Comparison of ENCODE assay signal across 22 mouse cellular contexts in genomic region chr7:44437933-44438332, GRCm38 (mm10). TPM values are rescaled to one million over a fixed set of nuclear protein-coding genes. Genes with fewer than 3 reads are reported as not detected.
DNase-seq lines count a peak whose midpoint lies in the region; ATAC-seq and TF ChIP-seq lines count a peak whose summit lies in the region.
"Had no signal": no experiment of that assay in that cellular context is flagged by ENCODE, and none has a peak within 500 bp of the region (broad histone marks: within the 10 kb centered on the region; RNA-seq: fewer than 3 reads in every experiment).

No protein-coding gene starts in this region.

- H3K27me3 ChIP-seq in forebrain, embryonic 13.5 days = no peaks in the 10 kb centered on the region
- no peaks in the 10 kb centered on the region for H3K27me3 ChIP-seq in forebrain, embryonic 14.5 days (replicated peaks; ENCODE audit: control insufficient read depth, insufficient read depth, low read length)
- H3K27me3 ChIP-seq in cerebellum, adult 2 months (ENCODE audit: control insufficient read depth, insufficient read depth, low read length) = no peaks in the 10 kb centered on the region
- H3K27me3 ChIP-seq: neural tube, embryonic 12.5 days had no signal

- H3K4me1 ChIP-seq in forebrain, embryonic 13.5 days = peaks cover 36% of the 10 kb centered on the region
- peaks cover 5% of the 10 kb centered on the region; the same call in 1 of the 2 replicates for H3K4me1 ChIP-seq in forebrain, embryonic 14.5 days (ENCODE audit: control insufficient read depth, insufficient read depth, low read length)
- peaks cover 48% of the 10 kb centered on the region for H3K4me1 ChIP-seq in cerebellum, adult 2 months (ENCODE audit: control insufficient read depth, insufficient read depth, low read length)

- no peak overlapping the region; the same call in 1 of the 2 replicates for H3K27ac ChIP-seq in forebrain, embryonic 13.5 days
- H3K27ac ChIP-seq in forebrain, embryonic 14.5 days (ENCODE audit: low read depth, low read length) = no peak overlapping the region
- H3K27ac ChIP-seq in cerebellum, adult 2 months (ENCODE audit: insufficient read depth, low read length) = peak overlapping the region; percentile 46
- H3K27ac ChIP-seq: heart, embryonic 15.5 days; neural tube, embryonic 12.5 days had no signal

- no peak overlapping the region for H3K4me3 ChIP-seq in forebrain, embryonic 13.5 days
- no peak overlapping the region for H3K4me3 ChIP-seq in forebrain, embryonic 14.5 days (ENCODE audit: low read depth, low read length)
- H3K4me3 ChIP-seq in cerebellum, adult 2 months (replicated peaks; ENCODE audit: insufficient read depth, low read depth, low read length) = no peak overlapping the region
- H3K4me3 ChIP-seq: heart, embryonic 15.5 days; neural tube, embryonic 12.5 days had no signal

- 66% methylated on average over 8 of the region's 8 CpGs for WGBS in forebrain, embryonic 13.5 days
- WGBS in forebrain, embryonic 14.5 days = 62% methylated on average over 8 of the region's 8 CpGs
- 17% methylated on average over 8 of the region's 8 CpGs for WGBS in cerebellum, adult 2 months

- no peaks in the 10 kb centered on the region for H3K9me3 ChIP-seq in forebrain, embryonic 13.5 days (replicated peaks)
- H3K9me3 ChIP-seq in forebrain, embryonic 14.5 days (replicated peaks; ENCODE audit: control insufficient read depth, low read length) = no peaks in the 10 kb centered on the region
- H3K9me3 ChIP-seq: heart, embryonic 15.5 days; neural tube, embryonic 12.5 days had no signal

- intact Hi-C loops in left cerebral cortex, postnatal 4 days (cut with DNase I) = no loop called here

- no peak for DNase-seq in forebrain, embryonic 14.5 days (ENCODE audit: low spot score)
- DNase-seq in left cerebral cortex, postnatal 4 days = peak; percentile 50
- no peak for DNase-seq in left cerebral cortex, adult 9 months (ENCODE audit: low spot score in 2 of 2)
- peak; percentile 73 to 81 for DNase-seq in cerebellum, adult 2 months
- DNase-seq in cerebellum, postnatal 25 days = peak; percentile 71 to 77
- DNase-seq in yolk sac, embryonic 10.5 days (ENCODE audit: low spot score) = no peak
- no peak for DNase-seq in gastrocnemius, postnatal 25 days
- DNase-seq: adrenal gland, postnatal 36 days; embryo, embryonic 11 days; gastrocnemius, postnatal 36 days; heart, postnatal 4 days; liver; thymus, postnatal 14 days had no signal

- no peak for TF ChIP-seq CTCF in cerebellum, adult 2 months (IDR thresholded peaks at IDR 0.05; ENCODE audit: borderline replicate concordance, insufficient read depth, low read depth, low read length)

- peak overlapping the region; percentile 22; the same call in 1 of the 2 replicates for H3K9ac ChIP-seq in forebrain, embryonic 13.5 days
- H3K9ac ChIP-seq in forebrain, embryonic 14.5 days (ENCODE audit: low read length) = no peak overlapping the region
- H3K9ac ChIP-seq: heart, embryonic 15.5 days; neural tube, embryonic 12.5 days had no signal

- no peak for TF ChIP-seq POLR2A in cerebellum, adult 2 months (IDR thresholded peaks at IDR 0.05; ENCODE audit: borderline replicate concordance, insufficient read depth, low read length)

- H3K4me2 ChIP-seq in forebrain, embryonic 13.5 days = no peak overlapping the region
- H3K4me2 ChIP-seq in forebrain, embryonic 14.5 days (ENCODE audit: low read length) = no peak overlapping the region
- H3K4me2 ChIP-seq: heart, embryonic 15.5 days; neural tube, embryonic 12.5 days had no signal

- ATAC-seq in forebrain, embryonic 13.5 days = no peak
- ATAC-seq in forebrain, embryonic 14.5 days = no peak
- ATAC-seq: intestine, embryonic 16.5 days; lung, postnatal 0 days had no signal

- H3K36me3 ChIP-seq in forebrain, embryonic 13.5 days (ENCODE audit: poor library complexity, severe bottlenecking) = peaks cover 17% of the 10 kb centered on the region
- H3K36me3 ChIP-seq in forebrain, embryonic 14.5 days (ENCODE audit: control insufficient read depth, insufficient read depth, low read length) = peaks cover 9% of the 10 kb centered on the region; the same call in 1 of the 2 replicates
- H3K36me3 ChIP-seq: heart, embryonic 15.5 days had no signal

RNA-seq across cellular contexts. Expression of gene Lrrc4b, which starts 9.1 kb away (rescaled TPM):
- 11.6 and 12.6 TPM in 2 replicates for polyA plus RNA-seq in forebrain, embryonic 13.5 days (2015; fragmentation: Nextera tagmentation; extraction: Ambion mirVana)
- polyA plus RNA-seq in forebrain, embryonic 14.5 days (2014; fragmentation: Nextera tagmentation; extraction: Ambion mirVana) = 20.8 and 22.1 TPM in 2 replicates
- total RNA-seq in left cerebral cortex, postnatal 4 days (2021) = 100 to 1,000 TPM; 357 to 379 TPM
- 190 and 214 TPM in 2 replicates for polyA plus RNA-seq in cerebellum, adult 2 months (2012; rRNA removed)
- total RNA-seq in gastrocnemius, postnatal 25 days (2021) = under 1 TPM; 0.24 to 0.43 TPM
- total RNA-seq: monocyte, adult 5-6 weeks had no signal
- polyA plus RNA-seq: liver, embryonic 16.5 days had no signal

RNA-seq across cellular contexts. Expression of gene Aspdh, which starts 27.3 kb away (rescaled TPM):
- polyA plus RNA-seq in forebrain, embryonic 13.5 days (2015; fragmentation: Nextera tagmentation; extraction: Ambion mirVana) = 3.8 and 4.0 TPM in 2 replicates
- 5.3 TPM in 2 replicates for polyA plus RNA-seq in forebrain, embryonic 14.5 days (2014; fragmentation: Nextera tagmentation; extraction: Ambion mirVana)
- 10 to 100 TPM; 20.5 to 24.5 TPM for total RNA-seq in left cerebral cortex, postnatal 4 days (2021)
- 9.3 and 10.2 TPM in 2 replicates for polyA plus RNA-seq in cerebellum, adult 2 months (2012; rRNA removed)
- not detected for total RNA-seq in gastrocnemius, postnatal 25 days (2021)
- total RNA-seq: CH12.LX; gastrocnemius, postnatal 36 days; MEL; monocyte, adult 5-6 weeks had no signal
- polyA plus RNA-seq: lung, postnatal 0 days had no signal

RNA-seq across cellular contexts. Expression of gene Josd2, which starts 29.8 kb away (rescaled TPM):
- polyA plus RNA-seq in forebrain, embryonic 13.5 days (2015; fragmentation: Nextera tagmentation; extraction: Ambion mirVana) = 49.0 and 56.1 TPM in 2 replicates
- 49.3 and 50.5 TPM in 2 replicates for polyA plus RNA-seq in forebrain, embryonic 14.5 days (2014; fragmentation: Nextera tagmentation; extraction: Ambion mirVana)
- total RNA-seq in left cerebral cortex, postnatal 4 days (2021) = 10 to 100 TPM; 31.9 to 32.6 TPM
- 273 and 294 TPM in 2 replicates for polyA plus RNA-seq in cerebellum, adult 2 months (2012; rRNA removed)
- total RNA-seq in gastrocnemius, postnatal 25 days (2021) = 10 to 100 TPM; 62.8 to 69.1 TPM

RNA-seq across cellular contexts. Expression of gene 1700008O03Rik, which starts 52.3 kb away (rescaled TPM):
- 0.59 and 1.1 TPM in 2 replicates for polyA plus RNA-seq in forebrain, embryonic 13.5 days (2015; fragmentation: Nextera tagmentation; extraction: Ambion mirVana)
- polyA plus RNA-seq in forebrain, embryonic 14.5 days (2014; fragmentation: Nextera tagmentation; extraction: Ambion mirVana) = 0.63 and 0.86 TPM in 2 replicates
- total RNA-seq in left cerebral cortex, postnatal 4 days (2021) = 1 to 10 TPM; 1.3 to 2.4 TPM
- polyA plus RNA-seq in cerebellum, adult 2 months (2012; rRNA removed) = 3.1 and 3.8 TPM in 2 replicates
- not detected for total RNA-seq in gastrocnemius, postnatal 25 days (2021)
- total RNA-seq: gastrocnemius, postnatal 36 days; heart, postnatal 4 days; MEL; monocyte, adult 5-6 weeks had no signal

RNA-seq across cellular contexts. Expression of gene Syt3, which starts 54.0 kb away (rescaled TPM):
- 10.1 and 10.6 TPM in 2 replicates for polyA plus RNA-seq in forebrain, embryonic 13.5 days (2015; fragmentation: Nextera tagmentation; extraction: Ambion mirVana)
- polyA plus RNA-seq in forebrain, embryonic 14.5 days (2014; fragmentation: Nextera tagmentation; extraction: Ambion mirVana) = 19.0 and 25.3 TPM in 2 replicates
- 10 to 100 TPM; 45.1 to 52.4 TPM for total RNA-seq in left cerebral cortex, postnatal 4 days (2021)
- polyA plus RNA-seq in cerebellum, adult 2 months (2012; rRNA removed) = 125 and 130 TPM in 2 replicates
- total RNA-seq in gastrocnemius, postnatal 25 days (2021) = 1 to 10 TPM; 1.1 to 1.8 TPM
- total RNA-seq: monocyte, adult 5-6 weeks had no signal
- polyA plus RNA-seq: liver, embryonic 16.5 days had no signal

Comparison
In these comparisons a context has a peak if more than half of its experiments do, and no peak if none do; other contexts are left out.
1. DNase-seq: peak in left cerebral cortex, postnatal 4 days (single experiment), cerebellum, adult 2 months (2 of 2) and cerebellum, postnatal 25 days (2 of 2); none in forebrain, embryonic 14.5 days (single experiment), left cerebral cortex, adult 9 months (0 of 2), yolk sac, embryonic 10.5 days (single experiment) and gastrocnemius, postnatal 25 days (single experiment).